Mouse (Mus musculus) hindbrain, embryonic 16.5 days (tissue): ENCODE data around the gene Gm3278. TPM values are rescaled to one million over a fixed set of nuclear protein-coding genes. Genes with fewer than 3 reads are reported as not detected.
"Not testable (repeated sequence)": the region's sequence is repeated elsewhere in the genome, so short reads cannot be mapped to it uniquely, and the experiment has no call there.

Source experiments
- ATAC-seq: fragments of 200-750 bp; cut with Nextera tagmentation; 2 replicates; pipeline ENCODE4 v1.8.0; 2017; ENCODE audit warnings: moderate TSS enrichment, moderate library complexity
- H3K27ac ChIP-seq: fragments of 300-500 bp; sonication (generic); 2 replicates; pipeline ENCODE4 v1.5.1; 2014; ENCODE audit warnings: low read depth, mild to moderate bottlenecking, control low read depth, low read length, moderate library complexity
- H3K27me3 ChIP-seq: fragments of 300-500 bp; sonication (generic); replicated peaks from 2 replicates; pipeline ENCODE4 v1.6.1; 2014; ENCODE audit warnings: low read length; ENCODE audit not compliant: control insufficient read depth, insufficient read depth
- H3K36me3 ChIP-seq: fragments of 300-500 bp; sonication (generic); 2 replicates; pipeline ENCODE4 v1.6.1; 2014; ENCODE audit warnings: mild to moderate bottlenecking, low read length, moderate library complexity, mixed read lengths; ENCODE audit not compliant: control insufficient read depth, insufficient read depth
- H3K4me1 ChIP-seq: fragments of 300-500 bp; sonication (generic); 2 replicates; pipeline ENCODE4 v1.6.1; 2014; ENCODE audit warnings: low read depth, low read length; ENCODE audit not compliant: control insufficient read depth, insufficient read depth
- H3K4me2 ChIP-seq: fragments of 300-500 bp; sonication (generic); 2 replicates; pipeline ENCODE4 v1.6.1; 2014; ENCODE audit warnings: mild to moderate bottlenecking, low read length, control low read depth, moderate library complexity
- H3K4me3 ChIP-seq: fragments of 300-500 bp; sonication (generic); 2 replicates; pipeline ENCODE4 v1.5.1; 2014; ENCODE audit warnings: mild to moderate bottlenecking, low read length, control low read depth, moderate library complexity
- H3K9ac ChIP-seq: fragments of 300-500 bp; sonication (generic); 2 replicates; pipeline ENCODE4 v1.6.1; 2014; ENCODE audit warnings: low read depth, mild to moderate bottlenecking, control low read depth, low read length, moderate library complexity
- H3K9me3 ChIP-seq: fragments of 300-500 bp; sonication (generic); 2 replicates; pipeline ENCODE4 v1.6.1; 2014; ENCODE audit warnings: mild to moderate bottlenecking, low read length, moderate library complexity; ENCODE audit not compliant: control insufficient read depth
- WGBS: fragments of 180-500 bp; shearing (Covaris S2); extraction: QIAGEN DNeasy Blood & Tissue Kit; methylation state at CpG from one replicate; pipeline ENCODE4 v1.1.7; 2014; 5-methylcytosine and 5-hydroxymethylcytosine counted together
- polyA plus RNA-seq: library from polyadenylated mRNA; unstranded; fragments of >200 nt; fragmentation: Nextera tagmentation; extraction: Ambion mirVana; gene quantifications from 2 replicates; pipeline ENCODE4 v1.2.1, GENCODE M21; 2015

Gm3278 gene
- not detected in 2 replicates for polyA plus RNA-seq

DNA sequence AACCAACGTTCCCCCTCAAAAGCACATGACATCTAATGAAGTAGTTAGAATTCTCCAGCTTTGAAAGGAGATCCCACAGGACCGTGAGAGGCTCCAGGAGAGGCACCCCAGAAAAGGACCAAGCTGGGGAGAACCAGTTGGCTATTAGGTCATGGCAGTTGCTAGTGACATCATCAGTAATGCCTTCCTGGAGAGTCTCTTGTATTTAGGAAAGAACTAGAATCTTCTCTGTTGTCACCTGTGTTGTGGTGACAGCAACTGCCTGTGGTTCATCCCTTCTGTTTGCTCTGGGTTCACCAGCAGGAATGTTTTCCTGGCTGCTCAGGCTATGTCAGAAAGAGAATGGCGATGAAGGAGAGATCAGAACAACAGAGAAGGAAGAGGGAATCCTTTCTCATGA is at the start of gene Gm3278:
Gene Gm3278, plus strand, starts transcription at position 301 of the 400 bp plus-strand sequence.
- H3K9me3 ChIP-seq, H3K27me3 ChIP-seq, H3K4me1 ChIP-seq, H3K36me3 ChIP-seq, H3K9ac ChIP-seq, H3K4me2 ChIP-seq, H3K27ac ChIP-seq, ATAC-seq, H3K4me3 ChIP-seq: not testable (repeated sequence)
- no CpG with 5 or more reads among the region's 3 CpGs for WGBS

DNA sequence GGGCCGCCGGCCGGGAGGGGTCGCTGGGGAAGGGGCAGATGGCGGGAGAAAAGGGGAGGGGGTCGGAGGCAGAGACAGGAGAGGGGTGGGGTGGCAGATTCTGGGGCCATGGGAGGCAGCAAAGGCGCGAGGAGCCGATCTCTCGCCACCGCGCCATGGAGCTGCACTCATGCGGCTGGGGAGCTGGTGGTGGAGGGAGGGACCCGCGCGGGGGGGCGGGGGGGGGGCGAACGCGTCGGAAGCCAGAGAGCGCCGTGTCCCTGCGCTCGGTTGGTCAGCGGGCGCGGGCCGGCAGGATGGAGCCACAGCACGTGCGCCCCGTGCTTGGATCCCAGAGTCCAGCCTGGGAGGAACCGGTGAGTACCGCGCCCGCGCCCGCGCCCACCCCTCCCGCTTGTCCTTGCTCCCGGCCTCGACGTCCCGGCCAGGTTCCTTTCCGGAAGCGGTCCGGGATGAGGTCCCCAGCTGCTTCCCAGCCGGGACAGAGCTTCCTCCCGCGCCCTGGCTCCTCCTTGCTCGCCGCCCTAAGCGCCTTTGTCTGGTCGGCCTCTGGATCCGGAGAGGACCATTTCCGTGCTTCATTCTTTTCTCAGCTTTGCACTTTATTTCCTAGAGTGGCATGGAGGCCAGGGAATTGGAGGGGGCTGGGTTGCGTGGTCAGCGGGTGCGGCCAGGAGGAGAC is 36.8 kb upstream of the Gm3278 start, which contains the start of gene Gm3264:
Gene Gm3264, plus strand, starts transcription at position 278 of the 682 bp plus-strand sequence.
- H3K27ac ChIP-seq, H3K4me1 ChIP-seq, H3K27me3 ChIP-seq, ATAC-seq, H3K36me3 ChIP-seq, H3K9me3 ChIP-seq: not testable (repeated sequence)
- H3K4me2 ChIP-seq = peak within 1 kb of the TSS; percentile 50
- 7% methylated on average over 15 of the region's 59 CpGs for WGBS
- H3K4me3 ChIP-seq = peak within 1 kb of the TSS; percentile 44
- H3K9ac ChIP-seq = peak within 1 kb of the TSS; percentile 65

Other genes starting within 250 kb of the Gm3278 start
- 1.6 and 2.0 TPM in 2 replicates for gene Gm3239, start 228.2 kb upstream of the Gm3278 start, polyA plus RNA-seq
- not detected in 2 replicates for gene Gm7876, start 183.2 kb upstream of the Gm3278 start, polyA plus RNA-seq
- gene Gm3252, start 165.6 kb upstream of the Gm3278 start, polyA plus RNA-seq = 3.0 and 3.8 TPM in 2 replicates
- not detected in 2 replicates for gene Gm9602, start 116.1 kb upstream of the Gm3278 start, polyA plus RNA-seq
- not detected in 2 replicates for gene Gm3269, start 54.3 kb upstream of the Gm3278 start, polyA plus RNA-seq
- 3.1 and 3.6 TPM in 2 replicates for gene Gm3264, start 36.8 kb upstream of the Gm3278 start, polyA plus RNA-seq
- not detected in 2 replicates for gene Gm8297, start 91.5 kb downstream of the Gm3278 start, polyA plus RNA-seq
- gene Gm3298, start 123.5 kb downstream of the Gm3278 start, polyA plus RNA-seq = 0.95 TPM in 1 of 2 replicates, not detected in the other
- gene 4930555G01Rik, start 158.2 kb downstream of the Gm3278 start, polyA plus RNA-seq = not detected in 2 replicates
- gene Gm8281, start 178.6 kb downstream of the Gm3278 start, polyA plus RNA-seq = 12.8 and 13.1 TPM in 2 replicates
- gene Gm8279, start 239.1 kb downstream of the Gm3278 start, polyA plus RNA-seq = not detected in 2 replicates